Mouse (Mus musculus): ENCODE measurements around the gene Zswim1. TPM values are rescaled to one million over a fixed set of nuclear protein-coding genes. Genes with fewer than 3 reads are reported as not detected.
A peak's percentile ranks its signal among the peaks of the same experiment; 100 is the strongest.

Zswim1 gene
- total and polyA plus RNA-seq, 3 experiments, result 8.2 to 17.4 TPM; not detected in 1

DNA sequence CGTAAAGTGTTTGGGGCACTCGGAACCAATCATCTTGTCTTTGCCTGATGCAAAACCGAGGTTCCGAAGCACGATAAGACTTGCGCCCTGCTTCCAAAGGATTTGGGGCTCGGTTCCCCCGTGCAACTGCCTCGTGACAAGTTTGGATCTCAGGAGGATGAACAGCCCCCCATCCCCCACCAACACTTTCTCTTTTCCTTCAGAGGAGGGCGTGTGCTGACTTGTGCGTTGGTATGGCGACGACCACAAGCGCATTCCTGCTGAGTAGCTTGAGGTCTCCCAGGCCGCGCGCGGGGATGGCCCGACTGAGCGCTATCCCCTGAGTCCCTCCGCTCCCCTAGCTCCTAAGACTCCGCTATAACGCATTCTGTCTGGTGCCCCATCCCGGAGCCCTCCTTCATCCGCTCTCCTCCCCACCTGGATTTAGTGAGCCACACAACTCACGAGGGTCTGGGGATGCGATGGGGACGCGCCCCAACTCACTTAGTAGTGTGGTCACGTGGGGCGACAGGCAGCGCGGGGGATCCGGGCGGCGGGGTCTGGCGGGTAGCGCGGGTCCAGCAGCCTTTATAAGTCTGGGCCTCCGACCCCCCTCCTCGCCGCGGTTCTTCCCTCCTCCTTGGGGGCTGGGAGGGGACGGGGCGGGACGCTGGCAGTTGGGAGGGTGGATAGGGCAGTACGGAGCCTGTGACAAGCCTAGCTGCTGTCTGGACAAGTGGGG is 34.8 kb downstream of the Zswim1 start, which contains the start of gene Pltp:
Gene Pltp, minus strand, starts transcription at position 611 of the 721 bp plus-strand sequence.
- no peak for TF ChIP-seq CTCF (IDR thresholded peaks at IDR 0.05 in 2 of 3, conservative IDR thresholded peaks at IDR 0.05 in 1 of 3; ENCODE audit: control insufficient read depth in 1 of 3, insufficient read depth in 1 of 3, low read depth in 2 of 3, low read length in 3 of 3, poor library complexity in 1 of 3, severe bottlenecking in 1 of 3)
- TF ChIP-seq KAT2A (conservative IDR thresholded peaks at IDR 0.05; ENCODE audit: low read depth, low read length), result no peak
- peak in 1 of 2 experiments; percentile 40; a peak in 1 of 4 replicates for TF ChIP-seq USF2 (IDR thresholded peaks at IDR 0.05; ENCODE audit: borderline replicate concordance in 1 of 2, insufficient read depth in 1 of 2, low read depth in 1 of 2, low read length in 2 of 2)
- TF ChIP-seq SIN3A (IDR thresholded peaks at IDR 0.05; ENCODE audit: low read length), result peak; percentile 61
- no peak for TF ChIP-seq GABPA (IDR thresholded peaks at IDR 0.05; ENCODE audit: low read depth, low read length)
- peak; percentile 47; the same call in 1 of the 2 replicates for TF ChIP-seq ETS1 (IDR thresholded peaks at IDR 0.05; ENCODE audit: low read depth, low read length)
- TF ChIP-seq BHLHE40 (IDR thresholded peaks at IDR 0.05; ENCODE audit: borderline replicate concordance, low read depth, low read length), result no peak
- no peak for TF ChIP-seq E2F4 (IDR thresholded peaks at IDR 0.05; ENCODE audit: borderline replicate concordance, low read depth, low read length)
- TF ChIP-seq ELF1 (IDR thresholded peaks at IDR 0.05; ENCODE audit: low read depth, low read length), result 0 out of 2 replicates have a peak, but pooled peaks have one; percentile 18
- TF ChIP-seq MAX (IDR thresholded peaks at IDR 0.05; ENCODE audit: low read length), result peak; percentile 53
- peak; percentile 22; the same call in 1 of the 2 replicates for TF ChIP-seq NRF1 (IDR thresholded peaks at IDR 0.05; ENCODE audit: insufficient read depth, low read depth, low read length, poor library complexity, severe bottlenecking)
- no peak; the same call in 1 of the 2 replicates for TF ChIP-seq HCFC1 (IDR thresholded peaks at IDR 0.05; ENCODE audit: low read depth, low read length)
- TF ChIP-seq MXI1 (IDR thresholded peaks at IDR 0.05; ENCODE audit: low read depth, low read length), result peak; percentile 86
- TF ChIP-seq ZC3H11A (IDR thresholded peaks at IDR 0.05; ENCODE audit: low read depth, low read length), result no peak
- TF ChIP-seq GATA1 (IDR thresholded peaks at IDR 0.05; ENCODE audit: low read depth, low read length), result no peak
- TF ChIP-seq USF1 (IDR thresholded peaks at IDR 0.05; ENCODE audit: low read depth, low read length), result peak; percentile 88
- no peak for TF ChIP-seq RAD21 (IDR thresholded peaks at IDR 0.05; ENCODE audit: low read depth, low read length)
- 0 out of 2 replicates have a peak, but pooled peaks have one; percentile 33 for TF ChIP-seq NELFE (IDR thresholded peaks at IDR 0.05; ENCODE audit: low read depth, low read length)
- TF ChIP-seq POLR2A (IDR thresholded peaks at IDR 0.05; ENCODE audit: control insufficient read depth in 1 of 2, insufficient read depth in 1 of 2, low read depth in 1 of 2, low read length in 2 of 2, poor library complexity in 1 of 2), result peak in 1 of 2 experiments; percentile 21; a peak in 2 of 4 replicates
- H3K27me3 ChIP-seq (ENCODE audit: control insufficient read depth in 1 of 2, insufficient read depth in 2 of 2, low read length in 2 of 2), result no peaks in the 10 kb centered on the region
- H3K79me2 ChIP-seq (ENCODE audit: control insufficient read depth, insufficient read depth, low read length, poor library complexity), result no peaks in the 10 kb centered on the region; the same call in 1 of the 2 replicates
- H3K36me3 ChIP-seq (ENCODE audit: control insufficient read depth in 1 of 2, insufficient read depth in 2 of 2, low read length in 2 of 2), result peaks cover 0 to 15% of the 10 kb centered on the region in 2 experiments; a peak in 2 of 4 replicates
- peaks cover 7 to 23% of the 10 kb centered on the region in 2 experiments for H3K4me1 ChIP-seq (ENCODE audit: control insufficient read depth in 1 of 2, insufficient read depth in 2 of 2, low read length in 2 of 2)
- H3K9ac ChIP-seq (ENCODE audit: control insufficient read depth, low read depth, low read length, poor library complexity, severe bottlenecking), result peak within 1 kb of the TSS; percentile 67
- DNase-seq (ENCODE audit: low read depth, low spot score), result peak; percentile 83
- H3K9me3 ChIP-seq (replicated peaks; ENCODE audit: insufficient read depth, low read length), result no peaks in the 10 kb centered on the region
- H3K4me3 ChIP-seq (ENCODE audit: control insufficient read depth in 1 of 2, insufficient read depth in 1 of 2, low read depth in 2 of 2, low read length in 2 of 2), result peak within 1 kb of the TSS; percentile 69 to 71
- H3K27ac ChIP-seq (ENCODE audit: control insufficient read depth, low read depth, low read length), result peak within 1 kb of the TSS; percentile 28; the same call in 1 of the 2 replicates
